Mouse (Mus musculus) intestine, embryonic 14.5 days (tissue): ENCODE results near the gene Irx6. TPM values are rescaled to one million over a fixed set of nuclear protein-coding genes. Genes with fewer than 3 reads are reported as not detected.

Source experiments
- polyA plus RNA-seq: library from polyadenylated mRNA; unstranded; fragments of >200 nt; fragmentation: Nextera tagmentation; extraction: Ambion mirVana; gene quantifications from 2 replicates; pipeline ENCODE4 v1.2.1, GENCODE M21; 2014

Gene Irx6
- polyA plus RNA-seq, 1 experiment from 2014 or later: not detected

Other genes with a start within 250 kb of the Irx6 start
- gene Mmp2, start 153.0 kb downstream of the Irx6 start, polyA plus RNA-seq: 196 and 219 TPM in 2 replicates
- gene Lpcat2, start 181.1 kb downstream of the Irx6 start, polyA plus RNA-seq: 5.8 and 7.1 TPM in 2 replicates
- 0.30 TPM in 2 replicates for gene Capns2, start 227.1 kb downstream of the Irx6 start, polyA plus RNA-seq